Mouse (Mus musculus) lung, postnatal 0 days (tissue): ENCODE data around the gene Coro2b. TPM values are rescaled to one million over a fixed set of nuclear protein-coding genes. Genes with fewer than 3 reads are reported as not detected.

Experiments
- ATAC-seq: fragments of 200-750 bp; cut with Nextera tagmentation; 2 replicates; pipeline ENCODE4 v1.8.0; 2017; ENCODE audit warnings: moderate library complexity
- DNase-seq: peaks from one replicate; pipeline ENCODE4 v3.0.0-alpha.2; 2016; ENCODE audit warnings: low spot score
- H3K27ac ChIP-seq: fragments of 300-500 bp; sonication (generic); 2 replicates; pipeline ENCODE4 v1.5.1; 2014; ENCODE audit warnings: antibody characterized with exemption, mild to moderate bottlenecking, low read length, mixed read lengths
- H3K27me3 ChIP-seq: fragments of 300-500 bp; sonication (generic); replicated peaks from 2 replicates; pipeline ENCODE4 v1.6.1; 2014; ENCODE audit warnings: low read length, mixed read lengths; ENCODE audit not compliant: insufficient read depth
- H3K36me3 ChIP-seq: fragments of 300-500 bp; sonication (generic); 2 replicates; pipeline ENCODE4 v1.6.1; 2014; ENCODE audit warnings: low read length, mixed read lengths; ENCODE audit not compliant: insufficient read depth
- H3K4me1 ChIP-seq: fragments of 300-500 bp; sonication (generic); 2 replicates; pipeline ENCODE4 v1.6.1; 2014; ENCODE audit warnings: antibody characterized with exemption, low read depth, low read length, mixed read lengths; ENCODE audit not compliant: insufficient read depth
- H3K4me2 ChIP-seq: fragments of 300-500 bp; sonication (generic); replicated peaks from 2 replicates; pipeline ENCODE4 v1.6.1; 2014; ENCODE audit warnings: low read depth, mild to moderate bottlenecking, low read length, moderate library complexity, mixed read lengths
- H3K4me3 ChIP-seq: fragments of 300-500 bp; sonication (generic); 2 replicates; pipeline ENCODE4 v1.5.1; 2014; ENCODE audit warnings: low read depth, low read length
- H3K9ac ChIP-seq: fragments of 300-500 bp; sonication (generic); replicated peaks from 2 replicates; pipeline ENCODE4 v1.6.1; 2014; ENCODE audit warnings: low read depth, mild to moderate bottlenecking
- H3K9me3 ChIP-seq: fragments of 300-500 bp; sonication (generic); 2 replicates; pipeline ENCODE4 v1.6.1; 2016; ENCODE audit warnings: low read length, mixed read lengths
- CTCF ChIP-seq: IDR thresholded peaks from 2 replicates; pipeline ENCODE4 v1.5.1; 2016; ENCODE audit warnings: antibody characterized with exemption, mild to moderate bottlenecking
- EP300 ChIP-seq: IDR thresholded peaks from 2 replicates; pipeline ENCODE4 v1.6.1; 2016; ENCODE audit warnings: antibody characterized with exemption, mild to moderate bottlenecking, control low read depth
- WGBS: fragments of 180-500 bp; shearing (Covaris S2); extraction: QIAGEN DNeasy Blood & Tissue Kit; methylation state at CpG from one replicate; pipeline ENCODE4 v1.1.7; 2014; 5-methylcytosine and 5-hydroxymethylcytosine counted together
- polyA plus RNA-seq: library from polyadenylated mRNA; unstranded; fragments of >200 nt; fragmentation: Nextera tagmentation; extraction: Ambion mirVana; gene quantifications from 2 replicates; pipeline ENCODE4 v1.2.1, GENCODE M21; 2015

Coro2b gene
- polyA plus RNA-seq, 1 experiment from 2014 or later = 15.8 TPM

DNA sequence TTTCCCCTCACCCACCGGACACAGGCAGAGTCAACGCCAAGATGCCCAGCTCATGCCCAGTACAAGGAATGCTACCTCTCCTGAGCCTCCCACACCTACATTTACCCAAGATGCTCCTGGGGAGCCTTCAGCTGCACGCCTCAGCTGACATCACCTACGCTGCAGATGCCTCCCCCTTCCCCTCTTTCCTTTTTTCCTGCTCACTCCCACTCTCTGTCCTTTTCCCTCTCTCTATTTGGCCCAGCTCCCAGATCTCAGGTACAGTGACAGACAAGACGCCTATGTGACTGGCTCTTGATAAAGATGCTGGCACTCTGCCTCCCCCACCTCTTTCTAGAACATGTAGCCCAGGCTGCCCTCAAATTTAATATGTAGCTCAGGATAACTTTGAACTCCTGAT, 45.2 kb downstream of the Coro2b start:
- ATAC-seq (peak; percentile 1; the same call in 1 of the 2 replicates), DNase-seq (no peak)
- Histone ChIP-seq H3K4me2 (no peak overlapping the region), H3K27ac (no peak overlapping the region), H3K4me3 (no peak overlapping the region), H3K9ac (no peak overlapping the region), H3K27me3 (no peaks in the 10 kb centered on the region), H3K36me3 (no peaks in the 10 kb centered on the region), H3K4me1 (peaks cover 24% of the 10 kb centered on the region), H3K9me3 (no peaks in the 10 kb centered on the region)
- WGBS = 55% methylated on average over 5 of the region's 5 CpGs
- TF ChIP-seq EP300 (no peak), CTCF (no peak)

DNA sequence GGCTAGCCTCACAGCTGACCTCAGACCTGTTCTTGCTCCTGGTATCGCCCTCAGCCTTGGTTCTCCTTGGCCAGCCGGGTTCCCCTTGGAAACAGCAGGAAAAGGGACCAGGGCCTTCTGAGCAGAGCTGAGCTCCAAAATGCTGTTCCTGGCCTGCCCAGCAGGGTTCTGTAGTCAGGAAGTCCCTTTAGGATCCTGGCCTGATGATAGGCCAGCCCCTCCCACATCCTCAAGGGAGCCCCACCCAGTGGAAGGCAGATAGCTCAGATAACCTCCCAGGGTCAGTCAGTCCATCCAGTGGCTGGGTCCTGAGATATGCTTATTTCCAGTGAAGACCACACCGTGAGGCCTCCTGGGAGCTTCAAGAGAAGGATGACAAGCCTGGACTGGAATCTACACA, 45.7 kb downstream of the Coro2b start:
- WGBS = 56% methylated on average over 3 of the region's 3 CpGs
- H3K36me3 ChIP-seq = no peaks in the 10 kb centered on the region
- no peak overlapping the region for H3K4me2 ChIP-seq
- no peaks in the 10 kb centered on the region for H3K27me3 ChIP-seq
- no peak overlapping the region for H3K9ac ChIP-seq
- H3K4me1 ChIP-seq = peaks cover 21% of the 10 kb centered on the region
- H3K4me3 ChIP-seq = no peak overlapping the region
- 0 out of 2 replicates have a peak, but pooled peaks have one; percentile 44 for TF ChIP-seq EP300
- TF ChIP-seq CTCF = peak; percentile 70
- DNase-seq (peak; percentile 66), ATAC-seq (peak; percentile 74)
- no peaks in the 10 kb centered on the region for H3K9me3 ChIP-seq
- no peak overlapping the region for H3K27ac ChIP-seq

GRCm38 (mm10) chr9:62484107-62484506, 52.7 kb downstream of the Coro2b start:
- Histone ChIP-seq H3K4me2 (no peak overlapping the region), H3K27me3 (no peaks in the 10 kb centered on the region), H3K9me3 (no peaks in the 10 kb centered on the region), H3K4me1 (peaks cover 1% of the 10 kb centered on the region; the same call in 1 of the 2 replicates), H3K27ac (no peak overlapping the region), H3K9ac (no peak overlapping the region), H3K4me3 (no peak overlapping the region), H3K36me3 (no peaks in the 10 kb centered on the region)
- WGBS = 52% methylated on average over 4 of the region's 4 CpGs
- DNase-seq (no peak), ATAC-seq (no peak)
- TF ChIP-seq CTCF (no peak), EP300 (no peak)

DNA sequence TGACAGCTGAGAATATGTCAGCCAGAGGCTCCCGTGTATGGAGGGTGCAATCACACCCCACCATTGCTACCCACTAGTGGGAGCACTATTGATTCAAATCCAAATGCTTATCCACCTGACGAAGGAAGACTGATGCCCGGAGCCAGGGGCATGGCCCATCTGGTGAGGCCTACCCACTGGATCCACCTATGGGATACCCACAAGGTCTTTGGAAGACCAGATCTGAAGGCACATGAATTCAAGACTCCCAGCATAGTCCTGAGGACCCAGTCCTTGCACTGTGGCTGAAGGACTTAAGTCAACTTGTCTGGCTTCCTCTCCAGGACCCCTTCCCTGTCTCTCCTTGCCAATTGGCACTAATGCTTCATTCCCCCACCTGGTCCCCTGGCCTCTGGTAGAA, 54.1 kb downstream of the Coro2b start:
- WGBS = 93% methylated on average over 3 of the region's 3 CpGs
- no peak overlapping the region for H3K9ac ChIP-seq
- H3K36me3 ChIP-seq = no peaks in the 10 kb centered on the region
- H3K27ac ChIP-seq = no peak overlapping the region
- H3K4me2 ChIP-seq = no peak overlapping the region
- H3K9me3 ChIP-seq = no peaks in the 10 kb centered on the region
- TF ChIP-seq CTCF = no peak
- no peak for TF ChIP-seq EP300
- DNase-seq (no peak), ATAC-seq (no peak)
- no peak overlapping the region for H3K4me3 ChIP-seq
- no peaks in the 10 kb centered on the region for H3K27me3 ChIP-seq
- H3K4me1 ChIP-seq = no peaks in the 10 kb centered on the region

- H3K4me1 ChIP-seq = peaks cover 6% of the 10 kb centered on the region; the same call in 1 of the 2 replicates
- ATAC-seq = no peak
- 66% methylated on average over 6 of the region's 6 CpGs for WGBS
- no peaks in the 10 kb centered on the region for H3K9me3 ChIP-seq
- no peak overlapping the region for H3K4me2 ChIP-seq
- TF ChIP-seq EP300 (no peak), CTCF (no peak)
- H3K9ac ChIP-seq = no peak overlapping the region
- H3K27ac ChIP-seq = no peak overlapping the region
- no peak for DNase-seq
- H3K4me3 ChIP-seq = no peak overlapping the region
- no peaks in the 10 kb centered on the region for H3K36me3 ChIP-seq
- H3K27me3 ChIP-seq = no peaks in the 10 kb centered on the region
Observed at GRCm38 (mm10) chr9:62480898-62481642, 55.8 kb downstream of the Coro2b start.

- H3K4me1 ChIP-seq = peaks cover 6% of the 10 kb centered on the region; the same call in 1 of the 2 replicates
- WGBS = 93% methylated on average over 9 of the region's 9 CpGs
Observed at GRCm38 (mm10) chr9:62480149-62480548, 56.7 kb downstream of the Coro2b start.

More at GRCm38 (mm10) chr9:62480149-62480548, 56.7 kb downstream of the Coro2b start:
- no peak overlapping the region for H3K9ac ChIP-seq
- no peak for ATAC-seq
- H3K9me3 ChIP-seq = no peaks in the 10 kb centered on the region
- H3K36me3 ChIP-seq = no peaks in the 10 kb centered on the region
- no peak overlapping the region for H3K27ac ChIP-seq
- DNase-seq = no peak
- H3K4me3 ChIP-seq = no peak overlapping the region
- H3K4me2 ChIP-seq = no peak overlapping the region
- H3K27me3 ChIP-seq = no peaks in the 10 kb centered on the region
- TF ChIP-seq CTCF (no peak), EP300 (no peak)
